Mouse (Mus musculus): ENCODE data around the gene Timmdc1. TPM values are rescaled to one million over a fixed set of nuclear protein-coding genes. Genes with fewer than 3 reads are reported as not detected.

The Timmdc1 gene
- total RNA-seq, 2 experiments from 2014 or later, result 33.9 to 36.2 TPM

Other genes starting within 250 kb of the Timmdc1 start
- gene Nr1i2, start 227.8 kb downstream of the Timmdc1 start, total RNA-seq (2021), result not detected
- gene Maats1, start 180.5 kb downstream of the Timmdc1 start, total RNA-seq (2021), result 1 to 10 TPM in 1 of 2 experiments, under 1 TPM in 1; 0.82 to 1.5 TPM
- gene Cox17, start 175.7 kb downstream of the Timmdc1 start, total RNA-seq (2021), result 100 to 1,000 TPM; 140 to 142 TPM
- not detected for gene Gm21987, start 175.6 kb downstream of the Timmdc1 start, total RNA-seq (2021)
- gene Popdc2, start 160.5 kb downstream of the Timmdc1 start, total RNA-seq (2021), result 1 to 10 TPM in 1 of 2 experiments, under 1 TPM in 1; 0.89 to 1.3 TPM
- 1 to 10 TPM in 1 of 2 experiments, under 1 TPM in 1; 0.94 to 1.0 TPM for gene Pla1a, start 89.5 kb downstream of the Timmdc1 start, total RNA-seq (2021)
- 10 to 100 TPM; 61.6 to 63.2 TPM for gene Adprh, start 70.0 kb downstream of the Timmdc1 start, total RNA-seq (2021)
- under 1 TPM; 0.30 to 0.65 TPM for gene Cd80, start 67.1 kb downstream of the Timmdc1 start, total RNA-seq (2021)
- gene Poglut1, start 27.6 kb upstream of the Timmdc1 start, total RNA-seq (2021), result 10 to 100 TPM; 43.4 TPM
- gene Tmem39a, start 36.0 kb upstream of the Timmdc1 start, total RNA-seq (2021), result 10 to 100 TPM; 20.8 to 21.0 TPM
- gene Arhgap31, start 190.6 kb upstream of the Timmdc1 start, total RNA-seq (2021), result 10 to 100 TPM; 14.7 to 17.8 TPM
- 10 to 100 TPM; 21.5 to 23.0 TPM for gene B4galt4, start 219.6 kb upstream of the Timmdc1 start, total RNA-seq (2021)

All from left cerebral cortex, adult 18-20 months (tissue).